Mouse (Mus musculus) stomach, postnatal 0 days (tissue): ENCODE results near the gene Unc5c. TPM values are rescaled to one million over a fixed set of nuclear protein-coding genes. Genes with fewer than 3 reads are reported as not detected.

Experiments
- ATAC-seq: fragments of 200-750 bp; cut with Nextera tagmentation; 2 replicates; pipeline ENCODE4 v1.8.0; 2017; ENCODE audit not compliant: low FRiP score, low TSS enrichment
- DNase-seq: peaks from one replicate; pipeline ENCODE4 v3.0.0-alpha.2; 2016; ENCODE audit warnings: low spot score
- H3K27ac ChIP-seq: fragments of 300-500 bp; sonication (generic); replicated peaks from 2 replicates; pipeline ENCODE4 v1.5.1; 2014; ENCODE audit warnings: mild to moderate bottlenecking, control low read depth
- H3K27me3 ChIP-seq: fragments of 300-500 bp; sonication (generic); 2 replicates; pipeline ENCODE4 v1.6.1; 2014; ENCODE audit warnings: low read length; ENCODE audit not compliant: control insufficient read depth, insufficient read depth
- H3K36me3 ChIP-seq: fragments of 300-500 bp; sonication (generic); 2 replicates; pipeline ENCODE4 v1.6.1; 2014; ENCODE audit warnings: low read length, mixed read lengths; ENCODE audit not compliant: control insufficient read depth, insufficient read depth
- H3K4me1 ChIP-seq: fragments of 300-500 bp; sonication (generic); replicated peaks from 2 replicates; pipeline ENCODE4 v1.6.1; 2014; ENCODE audit warnings: antibody characterized with exemption; ENCODE audit not compliant: control insufficient read depth, insufficient read depth
- H3K4me2 ChIP-seq: fragments of 300-500 bp; sonication (generic); replicated peaks from 2 replicates; pipeline ENCODE4 v1.6.1; 2014; ENCODE audit warnings: low read depth, mild to moderate bottlenecking, control low read depth, moderate library complexity
- H3K4me3 ChIP-seq: fragments of 300-500 bp; sonication (generic); 2 replicates; pipeline ENCODE4 v1.5.1; 2014; ENCODE audit warnings: low read depth, low read length, control low read depth
- H3K9ac ChIP-seq: fragments of 300-500 bp; sonication (generic); 2 replicates; pipeline ENCODE4 v1.6.1; 2014; ENCODE audit warnings: mild to moderate bottlenecking, low read length, control low read depth, mixed read lengths
- H3K9me3 ChIP-seq: fragments of 300-500 bp; sonication (generic); 2 replicates; pipeline ENCODE4 v1.6.1; 2016; ENCODE audit warnings: low read length; ENCODE audit not compliant: control insufficient read depth
- CTCF ChIP-seq: IDR thresholded peaks from 2 replicates; pipeline ENCODE4 v1.5.1; 2016; ENCODE audit warnings: antibody characterized with exemption, low read depth, mild to moderate bottlenecking, moderate library complexity
- EP300 ChIP-seq: optimal IDR thresholded peaks from 2 replicates; pipeline ENCODE3; 2016; ENCODE audit warnings: antibody characterized with exemption
- WGBS: fragments of 180-500 bp; shearing (Covaris S2); extraction: QIAGEN DNeasy Blood & Tissue Kit; methylation state at CpG from one replicate; pipeline ENCODE4 v1.1.7; 2014; 5-methylcytosine and 5-hydroxymethylcytosine counted together
- polyA plus RNA-seq: library from polyadenylated mRNA; unstranded; fragments of >200 nt; fragmentation: Nextera tagmentation; extraction: Ambion mirVana; gene quantifications from 2 replicates; pipeline ENCODE4 v1.2.1, GENCODE M21; 2015

The Unc5c gene
- polyA plus RNA-seq, 1 experiment from 2014 or later, result 2.0 TPM

DNA sequence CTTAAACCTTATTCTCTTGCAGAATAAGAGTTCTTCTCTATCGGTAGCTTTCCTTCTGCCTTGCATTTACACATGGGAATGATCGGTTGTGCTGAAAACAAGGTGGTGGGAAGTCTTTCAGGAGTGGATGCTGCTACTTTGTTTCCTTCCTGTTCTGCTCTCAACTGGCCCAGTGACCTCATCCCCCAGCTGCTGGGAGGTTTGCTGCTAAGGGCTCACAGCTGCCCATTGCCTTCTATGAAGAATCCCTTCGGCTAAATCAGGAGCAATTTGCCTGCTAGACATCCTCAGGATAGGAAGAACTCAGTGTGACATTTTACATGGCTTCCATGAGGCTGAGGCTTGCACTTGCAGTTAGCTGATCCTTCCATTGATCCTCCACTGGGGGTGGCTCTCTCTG, 28.0 kb downstream of the Unc5c start:
- H3K27ac ChIP-seq, result no peak overlapping the region
- no peaks in the 10 kb centered on the region for H3K36me3 ChIP-seq
- DNase-seq, result no peak
- H3K4me3 ChIP-seq, result no peak overlapping the region
- ATAC-seq, result no peak
- no peaks in the 10 kb centered on the region for H3K4me1 ChIP-seq
- no peaks in the 10 kb centered on the region for H3K9me3 ChIP-seq
- no peak for TF ChIP-seq CTCF
- TF ChIP-seq EP300, result no peak
- no peak overlapping the region for H3K9ac ChIP-seq
- no peak overlapping the region for H3K4me2 ChIP-seq
- H3K27me3 ChIP-seq, result no peaks in the 10 kb centered on the region
- 51% methylated on average over 3 of the region's 3 CpGs for WGBS

DNA sequence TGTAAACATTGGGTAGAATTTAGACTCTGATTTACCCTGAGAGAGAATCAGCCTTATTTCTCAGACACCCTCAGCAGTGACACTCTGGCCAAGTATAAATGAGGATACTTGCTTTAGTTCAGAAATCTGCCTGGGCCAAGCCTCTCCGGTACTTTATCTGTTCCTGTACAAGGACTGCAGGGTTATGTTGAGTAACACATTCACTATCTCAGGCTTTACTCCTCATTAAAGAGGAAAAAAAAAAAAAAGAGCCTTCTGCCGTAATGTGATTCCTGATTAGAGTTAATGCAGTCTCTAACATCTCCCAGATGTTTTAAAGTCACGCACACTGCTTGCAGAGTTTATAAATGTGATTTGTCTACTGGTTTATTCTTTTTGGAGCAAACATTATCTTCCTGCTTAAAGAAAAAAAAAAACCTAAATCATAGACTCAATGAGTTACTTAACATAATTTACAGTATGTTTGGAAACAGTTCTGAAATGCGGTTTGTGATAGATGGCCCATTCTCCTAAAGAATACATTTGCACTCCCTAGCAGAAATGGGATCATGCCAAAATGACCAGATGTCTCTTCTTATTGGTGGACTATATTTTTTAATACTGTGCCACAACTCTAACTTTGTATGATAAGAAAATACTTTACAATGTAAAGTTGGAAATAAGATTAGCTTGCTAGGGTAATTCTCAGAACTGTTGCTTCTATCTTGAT, 33.5 kb downstream of the Unc5c start:
- no peaks in the 10 kb centered on the region for H3K36me3 ChIP-seq
- no peak overlapping the region for H3K4me2 ChIP-seq
- no peak for DNase-seq
- H3K4me1 ChIP-seq, result no peaks in the 10 kb centered on the region
- H3K4me3 ChIP-seq, result no peak overlapping the region
- no peak overlapping the region for H3K9ac ChIP-seq
- H3K27ac ChIP-seq, result no peak overlapping the region
- no peak for TF ChIP-seq EP300
- no peak for TF ChIP-seq CTCF
- ATAC-seq, result no peak
- H3K27me3 ChIP-seq, result no peaks in the 10 kb centered on the region
- no peaks in the 10 kb centered on the region for H3K9me3 ChIP-seq
- 42% methylated on average over 4 of the region's 4 CpGs for WGBS

DNA sequence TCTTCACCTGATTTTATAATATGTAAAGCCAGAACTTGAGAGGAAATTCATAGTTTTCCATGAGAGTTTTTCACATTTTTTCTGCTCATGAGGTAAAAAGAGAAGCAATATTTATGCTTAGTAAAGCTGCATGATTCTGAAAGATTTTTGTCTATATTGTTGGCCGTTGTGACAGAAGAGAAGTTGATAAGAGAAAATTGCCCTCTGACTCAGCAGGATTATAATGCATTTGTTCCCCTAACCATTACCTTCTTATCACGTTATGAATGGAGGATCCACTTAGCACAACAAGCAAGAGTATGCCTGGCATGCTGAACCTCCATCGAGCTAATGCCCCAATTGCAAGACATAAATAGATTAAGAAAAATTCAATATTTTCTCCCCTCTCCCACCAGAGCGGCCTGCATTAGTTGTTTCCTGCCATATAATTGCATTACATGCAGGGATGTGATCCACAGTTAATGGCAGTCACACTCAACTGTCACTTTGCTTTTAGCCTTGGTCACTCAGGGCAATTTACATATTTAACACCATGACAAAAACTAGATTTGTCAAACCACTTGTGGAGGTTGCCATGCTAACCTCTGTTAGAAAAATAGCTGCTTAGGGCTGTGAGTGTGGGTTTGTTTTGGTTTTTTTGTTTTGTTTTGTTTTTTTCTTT, 37.0 kb downstream of the Unc5c start:
- Histone ChIP-seq H3K4me2 (no peak overlapping the region), H3K27ac (no peak overlapping the region), H3K36me3 (no peaks in the 10 kb centered on the region), H3K4me3 (no peak overlapping the region), H3K27me3 (no peaks in the 10 kb centered on the region), H3K4me1 (no peaks in the 10 kb centered on the region), H3K9me3 (no peaks in the 10 kb centered on the region), H3K9ac (no peak overlapping the region)
- TF ChIP-seq EP300 (no peak), CTCF (no peak)
- WGBS, result 56% methylated on average over 4 of the region's 4 CpGs
- DNase-seq, result no peak
- no peak for ATAC-seq

DNA sequence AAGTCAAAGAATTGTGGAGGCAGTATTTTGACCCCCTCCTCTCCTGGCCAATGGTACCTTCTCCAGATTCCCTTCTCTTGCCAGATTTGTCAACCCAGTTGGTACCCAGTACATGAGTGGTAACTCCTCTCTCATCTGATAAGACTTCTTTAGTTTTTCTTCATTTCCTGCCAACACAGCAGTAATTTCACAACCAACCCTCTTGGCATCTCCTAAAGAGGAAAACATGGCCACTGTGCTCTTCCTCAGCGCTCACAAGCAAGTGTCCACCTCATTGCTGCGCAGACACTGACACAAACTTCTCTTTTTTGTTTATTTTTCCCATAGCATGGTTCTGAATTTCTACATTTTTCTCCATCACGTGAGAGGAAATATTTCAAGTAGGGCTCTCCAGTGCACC, 38.3 kb downstream of the Unc5c start:
- ATAC-seq (no peak), DNase-seq (no peak)
- Histone ChIP-seq H3K36me3 (no peaks in the 10 kb centered on the region), H3K4me1 (no peaks in the 10 kb centered on the region), H3K27ac (no peak overlapping the region), H3K4me2 (no peak overlapping the region), H3K27me3 (no peaks in the 10 kb centered on the region), H3K9ac (no peak overlapping the region), H3K9me3 (no peaks in the 10 kb centered on the region), H3K4me3 (no peak overlapping the region)
- TF ChIP-seq CTCF (no peak), EP300 (no peak)
- WGBS, result 77% methylated on average over 3 of the region's 3 CpGs

DNA sequence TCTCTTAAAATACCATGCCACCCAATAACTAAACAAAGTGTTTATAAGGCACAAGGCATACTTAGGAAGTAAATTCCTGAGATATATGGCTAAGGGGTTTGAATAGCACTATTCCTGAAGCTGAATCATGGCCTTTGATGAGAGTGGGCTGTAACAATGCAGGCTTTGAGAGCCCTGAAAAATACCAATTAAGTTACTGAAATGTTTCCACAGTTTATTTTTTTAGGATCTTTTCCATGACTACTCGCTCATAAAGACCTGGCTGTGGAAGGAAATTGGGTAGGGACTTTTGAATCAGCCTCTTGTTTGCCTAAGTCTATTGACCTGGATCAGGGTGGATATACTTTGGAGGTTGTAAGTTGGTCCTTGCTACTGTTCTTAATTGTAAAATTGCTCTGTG, 44.8 kb downstream of the Unc5c start:
- Histone ChIP-seq H3K4me3 (no peak overlapping the region), H3K4me1 (no peaks in the 10 kb centered on the region), H3K27ac (no peak overlapping the region), H3K36me3 (no peaks in the 10 kb centered on the region), H3K4me2 (no peak overlapping the region), H3K27me3 (no peaks in the 10 kb centered on the region), H3K9ac (no peak overlapping the region), H3K9me3 (no peaks in the 10 kb centered on the region)
- 59% methylated on average over 1 of the region's 1 CpGs for WGBS
- no peak for DNase-seq
- no peak for ATAC-seq
- no peak for TF ChIP-seq EP300
- TF ChIP-seq CTCF, result no peak

DNA sequence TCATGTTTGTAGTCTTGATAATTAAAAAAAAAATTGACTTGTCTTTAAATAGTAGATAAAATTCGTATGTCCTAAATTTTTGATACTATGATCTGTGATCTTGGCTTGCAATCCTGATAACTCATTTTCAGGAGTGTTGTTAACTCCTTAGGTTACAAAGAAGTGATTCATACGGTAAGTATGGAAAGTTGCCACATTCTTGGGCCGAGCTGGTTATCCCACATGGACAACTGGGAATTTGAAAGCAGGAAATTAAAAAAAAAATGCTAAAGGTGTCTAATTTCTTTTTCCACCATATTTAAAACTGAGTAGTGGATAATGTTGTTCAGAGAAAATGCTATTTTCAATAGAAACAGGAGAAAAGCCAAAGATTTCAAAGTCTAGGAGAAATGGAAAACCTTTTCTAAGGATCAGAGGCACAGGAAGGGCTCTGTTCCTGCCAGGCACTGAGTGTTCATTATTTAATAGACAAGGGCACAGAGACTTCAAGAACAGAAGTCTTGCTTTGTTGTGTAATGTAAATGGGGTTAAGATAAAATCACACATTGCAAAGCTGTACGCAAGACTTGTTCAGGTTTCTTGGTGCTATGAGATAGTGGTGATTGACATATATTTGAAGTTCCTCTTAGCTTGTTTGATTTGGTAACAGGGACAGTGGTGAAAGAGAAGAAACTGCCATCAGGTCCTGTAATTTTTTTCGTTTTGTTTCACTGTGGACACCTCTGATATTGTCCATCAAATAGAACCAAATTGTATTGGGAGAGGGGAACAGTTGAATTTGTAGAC, 46.4 kb downstream of the Unc5c start:
- ATAC-seq, result no peak
- no peak for DNase-seq
- 65% methylated on average over 5 of the region's 5 CpGs for WGBS

More for the DNA sequence above, 46.4 kb downstream of the Unc5c start:
- no peak overlapping the region for H3K4me3 ChIP-seq
- no peaks in the 10 kb centered on the region for H3K4me1 ChIP-seq
- no peak overlapping the region for H3K27ac ChIP-seq
- TF ChIP-seq CTCF (no peak), EP300 (no peak)
- no peaks in the 10 kb centered on the region for H3K36me3 ChIP-seq
- H3K9me3 ChIP-seq, result no peaks in the 10 kb centered on the region
- H3K9ac ChIP-seq, result no peak overlapping the region
- no peak overlapping the region for H3K4me2 ChIP-seq
- no peaks in the 10 kb centered on the region for H3K27me3 ChIP-seq
